Mouse (Mus musculus): ENCODE measurements around the gene Plg. TPM values are rescaled to one million over a fixed set of nuclear protein-coding genes. Genes with fewer than 3 reads are reported as not detected.

Gene Plg
- 0.07 TPM in 1 of 2 replicates, not detected in the other for polyA plus RNA-seq (2016; fragmentation: Nextera tagmentation; extraction: Ambion mirVana)

- no peak for DNase-seq (ENCODE audit: extremely low spot score, low spot score)
- H3K27ac ChIP-seq: no peak within 1 kb of the TSS
- H3K27me3 ChIP-seq (ENCODE audit: poor library complexity, severe bottlenecking): no peaks in the 10 kb centered on the region
- 0 out of 2 replicates have a peak, but pooled peaks cover 3% of the 10 kb centered on the region for H3K4me1 ChIP-seq
- no peaks in the 10 kb centered on the region for H3K9me3 ChIP-seq
- no peaks in the 10 kb centered on the region for H3K36me3 ChIP-seq (replicated peaks)
- WGBS: 92% methylated on average over 11 of the region's 11 CpGs
- no peak within 1 kb of the TSS for H3K4me3 ChIP-seq
Observed at GRCm38 (mm10) chr17:12377981-12378705, at the start of gene Plg. Plg (plus strand) TSS chr17:12378608.

DNA sequence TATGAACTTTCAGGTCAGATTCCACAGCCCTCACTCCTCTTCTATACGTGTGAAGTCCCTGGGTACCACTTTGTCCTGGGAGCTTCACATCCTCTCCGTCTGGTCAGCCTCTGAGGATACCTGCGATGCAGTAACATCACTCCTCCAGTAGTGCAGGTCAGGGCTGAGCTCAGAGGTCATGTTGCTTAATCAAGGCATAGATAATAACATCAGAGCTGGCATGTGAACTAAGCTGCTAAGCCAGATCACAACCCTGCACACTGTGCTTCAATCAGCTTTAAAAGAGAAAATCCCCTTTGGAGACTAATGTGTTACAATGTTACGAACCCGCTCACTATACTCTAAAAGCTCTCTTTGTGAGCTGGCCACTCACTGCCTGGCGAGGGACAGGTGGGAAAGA is 43.3 kb upstream of the Plg start:
- no peaks in the 10 kb centered on the region for H3K27me3 ChIP-seq (ENCODE audit: poor library complexity, severe bottlenecking)
- H3K27ac ChIP-seq: no peak overlapping the region
- H3K4me3 ChIP-seq: no peak overlapping the region
- 61% methylated on average over 6 of the region's 6 CpGs for WGBS
- H3K36me3 ChIP-seq (replicated peaks): no peaks in the 10 kb centered on the region
- H3K9me3 ChIP-seq: no peaks in the 10 kb centered on the region; the same call in 1 of the 2 replicates
- no peak for DNase-seq (ENCODE audit: extremely low spot score, low spot score)
- H3K4me1 ChIP-seq: 0 out of 2 replicates have a peak, but pooled peaks cover 4% of the 10 kb centered on the region

GRCm38 (mm10) chr17:12336073-12336868 is 42.1 kb upstream of the Plg start:
- Histone ChIP-seq H3K9me3 (no peaks in the 10 kb centered on the region; the same call in 1 of the 2 replicates), H3K27me3 (ENCODE audit: poor library complexity, severe bottlenecking) (no peaks in the 10 kb centered on the region), H3K27ac (no peak overlapping the region), H3K4me3 (no peak overlapping the region), H3K4me1 (0 out of 2 replicates have a peak, but pooled peaks cover 4% of the 10 kb centered on the region), H3K36me3 (replicated peaks) (no peaks in the 10 kb centered on the region)
- no peak for DNase-seq (ENCODE audit: extremely low spot score, low spot score)
- WGBS: 88% methylated on average over 19 of the region's 19 CpGs

DNA sequence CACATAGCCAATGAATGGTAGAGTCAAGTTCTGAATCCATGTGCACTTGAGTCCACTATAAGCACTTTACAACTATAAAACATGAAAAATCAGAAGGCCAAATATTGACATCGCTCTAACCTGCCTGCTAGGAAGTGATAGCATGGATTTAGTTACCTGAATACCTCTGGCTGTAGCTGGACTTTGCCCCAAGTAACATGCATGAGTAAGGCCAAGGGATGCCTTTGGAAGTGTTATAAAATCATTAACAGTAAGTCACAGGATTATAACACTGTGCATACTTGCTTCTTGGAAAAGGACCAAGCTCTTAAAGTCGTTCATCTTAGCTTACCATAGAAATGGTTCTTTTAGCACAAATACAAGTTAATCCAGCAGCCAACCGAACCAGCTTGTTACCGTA is 41.3 kb upstream of the Plg start:
- no peak for DNase-seq (ENCODE audit: extremely low spot score, low spot score)
- H3K4me1 ChIP-seq: 0 out of 2 replicates have a peak, but pooled peaks cover 4% of the 10 kb centered on the region
- H3K9me3 ChIP-seq: no peaks in the 10 kb centered on the region; the same call in 1 of the 2 replicates
- H3K36me3 ChIP-seq (replicated peaks): no peaks in the 10 kb centered on the region
- H3K4me3 ChIP-seq: no peak overlapping the region
- H3K27ac ChIP-seq: no peak overlapping the region
- H3K27me3 ChIP-seq (ENCODE audit: poor library complexity, severe bottlenecking): no peaks in the 10 kb centered on the region
- 89% methylated on average over 4 of the region's 4 CpGs for WGBS

- H3K27ac ChIP-seq: no peak overlapping the region
- no peak overlapping the region for H3K4me3 ChIP-seq
- H3K4me1 ChIP-seq: peaks cover 5% of the 10 kb centered on the region; the same call in 1 of the 2 replicates
- H3K27me3 ChIP-seq (ENCODE audit: poor library complexity, severe bottlenecking): no peaks in the 10 kb centered on the region
- 76% methylated on average over 9 of the region's 9 CpGs for WGBS
- no peak for DNase-seq (ENCODE audit: extremely low spot score, low spot score)
- no peaks in the 10 kb centered on the region; the same call in 1 of the 2 replicates for H3K9me3 ChIP-seq
- H3K36me3 ChIP-seq (replicated peaks): no peaks in the 10 kb centered on the region
Observed at GRCm38 (mm10) chr17:12343702-12344376, 34.6 kb upstream of the Plg start.

DNA sequence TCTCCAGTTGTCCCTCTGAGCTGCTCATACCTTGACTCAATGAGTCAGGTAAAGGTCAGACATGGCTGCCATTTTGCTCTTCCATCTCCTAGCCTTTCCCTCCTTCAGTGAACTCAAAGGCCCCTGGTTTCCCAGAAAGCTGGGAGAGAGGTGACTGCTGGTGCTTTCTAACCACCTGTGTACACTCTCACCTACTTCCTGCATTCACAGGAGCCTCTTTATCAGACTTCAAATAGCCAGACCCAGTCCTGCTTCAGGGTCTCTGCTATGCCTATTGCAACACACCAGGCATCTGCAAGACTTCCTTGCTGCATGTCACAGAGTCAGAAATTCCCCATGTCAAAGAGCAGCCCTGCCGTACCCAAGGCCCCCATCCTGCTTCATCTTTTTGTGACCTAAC is 30.9 kb upstream of the Plg start:
- no peak overlapping the region for H3K4me3 ChIP-seq
- H3K4me1 ChIP-seq: peaks cover 8% of the 10 kb centered on the region
- H3K27me3 ChIP-seq (ENCODE audit: poor library complexity, severe bottlenecking): no peaks in the 10 kb centered on the region
- DNase-seq (ENCODE audit: extremely low spot score, low spot score): no peak
- no peaks in the 10 kb centered on the region for H3K9me3 ChIP-seq
- no peak overlapping the region for H3K27ac ChIP-seq
- H3K36me3 ChIP-seq (replicated peaks): no peaks in the 10 kb centered on the region
- 94% methylated on average over 1 of the region's 1 CpGs for WGBS

DNA sequence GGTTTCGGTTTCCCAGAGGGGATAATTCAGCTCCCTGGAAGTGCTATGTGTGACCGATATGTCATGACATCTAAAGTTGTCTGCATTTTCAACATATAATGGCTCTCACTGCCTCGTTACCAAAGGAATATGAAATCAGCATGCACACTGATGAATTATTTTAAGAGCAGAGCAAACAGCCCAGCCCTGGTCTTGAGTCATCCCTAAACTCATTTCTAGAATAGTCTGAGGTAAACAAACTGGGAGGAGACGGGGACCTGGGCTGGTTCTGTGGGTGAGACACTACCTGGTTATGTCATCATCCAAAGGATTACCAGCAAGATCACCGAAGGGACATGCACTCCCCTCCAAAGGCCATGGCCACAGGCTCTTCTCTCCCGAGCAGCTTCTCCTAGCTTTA is 26.8 kb upstream of the Plg start:
- WGBS: 88% methylated on average over 6 of the region's 6 CpGs
- Histone ChIP-seq H3K27ac (no peak overlapping the region), H3K4me3 (no peak overlapping the region), H3K9me3 (no peaks in the 10 kb centered on the region), H3K36me3 (replicated peaks) (no peaks in the 10 kb centered on the region), H3K4me1 (peaks cover 20% of the 10 kb centered on the region), H3K27me3 (ENCODE audit: poor library complexity, severe bottlenecking) (no peaks in the 10 kb centered on the region)
- DNase-seq (ENCODE audit: extremely low spot score, low spot score): no peak

DNA sequence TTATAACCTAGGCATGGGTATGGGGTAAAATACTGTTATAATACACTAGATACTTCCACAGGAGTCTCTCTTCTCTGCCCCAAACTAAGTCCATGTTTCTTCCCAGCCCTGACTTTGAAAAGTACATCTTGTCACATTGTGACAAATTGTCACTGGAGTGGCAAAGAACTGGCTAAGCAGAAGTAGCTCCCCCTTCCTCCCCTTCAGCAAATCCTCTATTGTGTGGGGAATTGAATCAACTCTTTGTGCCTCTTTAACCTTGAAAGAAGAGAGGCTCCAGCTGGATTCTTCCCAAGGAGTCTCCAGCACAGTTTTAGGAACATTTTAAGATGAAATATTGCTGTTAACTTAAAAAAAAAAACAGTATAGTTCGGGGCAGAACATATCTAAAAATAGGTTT is 25.6 kb upstream of the Plg start:
- H3K4me1 ChIP-seq: peaks cover 20% of the 10 kb centered on the region
- no peak overlapping the region for H3K4me3 ChIP-seq
- H3K27me3 ChIP-seq (ENCODE audit: poor library complexity, severe bottlenecking): no peaks in the 10 kb centered on the region
- 74% methylated on average over 1 of the region's 1 CpGs for WGBS
- peak overlapping the region; percentile 72 for H3K27ac ChIP-seq
- no peaks in the 10 kb centered on the region for H3K9me3 ChIP-seq
- H3K36me3 ChIP-seq (replicated peaks): no peaks in the 10 kb centered on the region
- DNase-seq (ENCODE audit: extremely low spot score, low spot score): no peak

DNA sequence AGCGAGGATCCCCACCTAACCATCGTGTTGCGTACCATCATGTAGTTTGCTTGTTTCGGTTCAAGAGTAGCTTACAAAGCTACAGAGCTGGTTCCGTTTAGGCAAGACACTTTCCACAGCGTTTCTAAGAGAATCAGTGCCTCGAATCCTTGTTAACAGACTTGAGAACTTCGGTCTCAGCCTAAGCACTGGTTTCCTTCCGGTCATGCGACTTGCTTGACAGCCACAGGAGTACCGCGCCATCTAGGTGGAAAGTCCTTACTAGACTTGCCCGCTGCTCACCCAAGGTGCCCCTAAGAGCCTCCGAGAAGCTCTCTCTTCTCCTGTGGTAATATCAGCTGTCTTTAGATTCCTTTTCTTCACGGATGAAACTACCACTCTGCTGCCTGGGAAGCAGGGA is 18.5 kb upstream of the Plg start:
- no peak overlapping the region for H3K4me3 ChIP-seq
- H3K4me1 ChIP-seq: peaks cover 10% of the 10 kb centered on the region
- WGBS: 88% methylated on average over 15 of the region's 15 CpGs
- H3K36me3 ChIP-seq (replicated peaks): no peaks in the 10 kb centered on the region
- DNase-seq (ENCODE audit: extremely low spot score, low spot score): no peak
- no peak overlapping the region for H3K27ac ChIP-seq
- H3K27me3 ChIP-seq (ENCODE audit: poor library complexity, severe bottlenecking): no peaks in the 10 kb centered on the region
- no peaks in the 10 kb centered on the region for H3K9me3 ChIP-seq

DNA sequence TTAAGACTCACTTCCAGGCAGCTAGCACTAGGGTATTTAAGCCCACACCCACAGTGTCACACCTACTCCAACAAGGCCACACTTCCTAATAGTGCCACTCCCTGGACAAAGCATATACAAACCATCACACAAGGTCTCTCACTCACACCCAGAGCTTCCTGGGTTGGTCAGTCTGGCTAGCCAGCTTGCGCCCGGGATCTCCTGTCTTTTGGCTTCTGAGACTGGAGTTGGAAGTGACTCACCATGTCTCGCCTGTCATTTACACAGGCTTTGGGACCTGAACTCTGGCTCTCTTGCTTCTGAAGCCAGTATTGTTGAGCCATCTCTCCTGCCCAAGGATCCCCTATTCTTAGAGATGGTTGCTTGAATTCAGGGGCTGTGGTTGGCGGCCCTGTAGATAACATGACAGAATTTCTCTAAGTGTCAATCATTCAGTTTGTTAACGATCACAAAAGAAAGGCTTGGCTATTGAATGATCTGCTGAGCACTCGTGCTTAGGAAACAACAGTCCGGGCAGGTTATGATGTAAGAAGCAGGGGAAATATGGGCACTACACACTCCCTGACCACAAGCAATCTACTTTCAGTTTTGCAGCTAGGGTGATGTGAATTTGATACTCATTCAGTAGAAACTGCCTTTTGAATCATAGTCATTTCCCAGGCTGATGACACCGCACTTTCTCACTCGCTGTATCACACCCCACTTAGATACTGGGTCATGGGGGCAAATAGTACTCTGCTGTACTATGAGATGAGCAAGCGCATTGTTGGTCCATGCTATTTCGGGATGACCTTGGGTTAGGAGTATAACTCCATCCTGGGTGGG is 14.6 kb upstream of the Plg start:
- H3K4me1 ChIP-seq: peaks cover 13% of the 10 kb centered on the region
- WGBS: 91% methylated on average over 11 of the region's 11 CpGs
- H3K4me3 ChIP-seq: no peak overlapping the region
- no peaks in the 10 kb centered on the region for H3K27me3 ChIP-seq (ENCODE audit: poor library complexity, severe bottlenecking)
- no peak for DNase-seq (ENCODE audit: extremely low spot score, low spot score)
- no peaks in the 10 kb centered on the region for H3K36me3 ChIP-seq (replicated peaks)
- H3K27ac ChIP-seq: no peak overlapping the region
- H3K9me3 ChIP-seq: no peaks in the 10 kb centered on the region

DNA sequence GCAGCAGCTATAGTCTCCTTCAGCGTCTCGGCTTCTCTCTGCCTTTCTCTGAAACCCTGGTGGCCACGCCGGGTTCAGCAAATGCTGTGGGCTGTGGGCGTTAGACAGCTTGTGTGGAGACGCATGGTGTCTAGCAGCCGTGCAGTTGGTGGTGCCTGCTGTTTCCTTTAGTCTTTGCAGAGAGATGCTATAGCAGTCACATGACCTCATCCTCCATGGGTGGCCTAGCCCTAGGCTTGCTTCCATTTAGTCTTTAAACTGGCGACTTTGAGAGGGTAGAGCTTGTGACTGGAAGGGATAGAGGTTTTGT is 14.0 kb upstream of the Plg start:
- H3K9me3 ChIP-seq: no peaks in the 10 kb centered on the region

GRCm38 (mm10) chr17:12367373-12367930 is 11.0 kb upstream of the Plg start:
- H3K27ac ChIP-seq: no peak overlapping the region
- no peaks in the 10 kb centered on the region for H3K36me3 ChIP-seq (replicated peaks)
- WGBS: 40% methylated on average over 5 of the region's 5 CpGs

More for the DNA sequence above, 14.0 kb upstream of the Plg start:
- H3K4me1 ChIP-seq: peaks cover 13% of the 10 kb centered on the region
- 67% methylated on average over 8 of the region's 8 CpGs for WGBS
- DNase-seq (ENCODE audit: extremely low spot score, low spot score): no peak
- no peaks in the 10 kb centered on the region for H3K36me3 ChIP-seq (replicated peaks)
- H3K27ac ChIP-seq: no peak overlapping the region
- H3K4me3 ChIP-seq: no peak overlapping the region
- H3K27me3 ChIP-seq (ENCODE audit: poor library complexity, severe bottlenecking): no peaks in the 10 kb centered on the region

More at GRCm38 (mm10) chr17:12367373-12367930, 11.0 kb upstream of the Plg start:
- no peaks in the 10 kb centered on the region for H3K9me3 ChIP-seq
- no peaks in the 10 kb centered on the region for H3K27me3 ChIP-seq (ENCODE audit: poor library complexity, severe bottlenecking)
- peak; percentile 55 for DNase-seq (ENCODE audit: extremely low spot score, low spot score)
- no peak overlapping the region for H3K4me3 ChIP-seq
- peaks cover 18% of the 10 kb centered on the region for H3K4me1 ChIP-seq
